In genomic region chr17:63498182-63498716, GRCm38 (mm10) we compare ENCODE assay signal across 8 mouse cellular contexts. TPM values are rescaled to one million over a fixed set of nuclear protein-coding genes. Genes with fewer than 3 reads are reported as not detected.
DNase-seq lines count a peak whose midpoint lies in the region; ATAC-seq and TF ChIP-seq lines count a peak whose summit lies in the region.

No protein-coding gene starts in this region.

- H3K4me2 ChIP-seq in heart, embryonic 14.5 days (ENCODE audit: low read length): peak overlapping the region; percentile 75
- peak overlapping the region; percentile 81 for H3K4me2 ChIP-seq in hindbrain, embryonic 16.5 days (ENCODE audit: low read length)
- peak overlapping the region; percentile 98 for H3K4me2 ChIP-seq in myocyte (ENCODE audit: low read depth)

- H3K9ac ChIP-seq in heart, embryonic 14.5 days (ENCODE audit: low read length): peak overlapping the region; percentile 98
- peak overlapping the region; percentile 84 for H3K9ac ChIP-seq in hindbrain, embryonic 16.5 days (ENCODE audit: low read depth, low read length)

- peak overlapping the region in 1 of 2 experiments; percentile 98; a peak in 2 of 4 replicates for H3K27ac ChIP-seq in heart, embryonic 14.5 days (replicated peaks in 1 of 2; ENCODE audit: control insufficient read depth in 1 of 2, insufficient read depth in 1 of 2, low read depth in 2 of 2, low read length in 2 of 2)
- peak overlapping the region; percentile 89; the same call in 1 of the 2 replicates for H3K27ac ChIP-seq in hindbrain, embryonic 16.5 days (ENCODE audit: low read depth, low read length)

- peak overlapping the region; percentile 84 for H3ac ChIP-seq in myocyte (ENCODE audit: control insufficient read depth, insufficient read length)

- H3K36me3 ChIP-seq in heart, embryonic 14.5 days (ENCODE audit: control insufficient read depth, insufficient read depth, low read length): no peaks in the 10 kb centered on the region; the same call in 1 of the 2 replicates
- no peaks in the 10 kb centered on the region for H3K36me3 ChIP-seq in hindbrain, embryonic 16.5 days (ENCODE audit: control insufficient read depth, insufficient read depth, low read length)
- H3K36me3 ChIP-seq in myocyte (ENCODE audit: control insufficient read depth, insufficient read depth): no peaks in the 10 kb centered on the region

- no peak for TF ChIP-seq POLR2A in myocyte (IDR thresholded peaks at IDR 0.05; ENCODE audit: insufficient read length, low read depth)

- intact Hi-C loops in left cerebral cortex, postnatal 4 days (cut with DNase I): no loop called here

- H3K4me1 ChIP-seq in heart, embryonic 14.5 days (ENCODE audit: control insufficient read depth in 2 of 2, insufficient read depth in 2 of 2, low read length in 2 of 2): peaks cover 2 to 22% of the 10 kb centered on the region in 2 experiments; a peak in 3 of 4 replicates
- H3K4me1 ChIP-seq in hindbrain, embryonic 16.5 days (ENCODE audit: control insufficient read depth, insufficient read depth, low read depth, low read length): peaks cover 31% of the 10 kb centered on the region

- H3K4me3 ChIP-seq in heart, embryonic 14.5 days (ENCODE audit: control insufficient read depth in 1 of 2, insufficient read depth in 1 of 2, low read depth in 1 of 2, low read length in 2 of 2): peak overlapping the region; percentile 88 to 92
- H3K4me3 ChIP-seq in hindbrain, embryonic 16.5 days (ENCODE audit: low read length): peak overlapping the region; percentile 61
- H3K4me3 ChIP-seq in myocyte: peak overlapping the region; percentile 31

- no peaks in the 10 kb centered on the region for H3K27me3 ChIP-seq in heart, embryonic 14.5 days (ENCODE audit: control insufficient read depth, insufficient read depth, low read length)
- H3K27me3 ChIP-seq in hindbrain, embryonic 16.5 days (replicated peaks; ENCODE audit: control insufficient read depth, insufficient read depth, low read length): no peaks in the 10 kb centered on the region
- H3K27me3 ChIP-seq in myocyte (ENCODE audit: control insufficient read depth, insufficient read depth, insufficient read length): no peaks in the 10 kb centered on the region

- no peaks in the 10 kb centered on the region for H3K9me3 ChIP-seq in heart, embryonic 14.5 days (ENCODE audit: control insufficient read depth, low read length)
- no peaks in the 10 kb centered on the region for H3K9me3 ChIP-seq in hindbrain, embryonic 16.5 days (ENCODE audit: control insufficient read depth, low read length)

- H3K79me2 ChIP-seq in myocyte (ENCODE audit: control insufficient read depth, insufficient read depth): peaks cover 45% of the 10 kb centered on the region

- ATAC-seq in heart, embryonic 14.5 days (ENCODE audit: insufficient number of reproducible peaks, insufficient read depth, low FRiP score, low read depth): no peak
- no peak for ATAC-seq in hindbrain, embryonic 16.5 days

- no peak for DNase-seq in heart, adult 11 months
- peak; percentile 17 for DNase-seq in c-Kit-negative CD71-positive TER-119-positive erythroid progenitor cells, embryonic 14.5 days (ENCODE audit: low read depth, low spot score)
- DNase-seq in retina, embryonic 14.5 days (ENCODE audit: low spot score): no peak
- DNase-seq in right cerebral cortex, postnatal 25 days: no peak
- DNase-seq in left cerebral cortex, postnatal 4 days: no peak

- 22% methylated on average over 6 of the region's 6 CpGs for WGBS in heart, embryonic 14.5 days
- 18% methylated on average over 6 of the region's 6 CpGs for WGBS in hindbrain, embryonic 16.5 days

TF ChIP-seq in myocyte, 11 proteins besides CTCF, POLR2A, EP300 and RAD21:
- TF ChIP-seq MAX (IDR thresholded peaks at IDR 0.05; ENCODE audit: low read depth) (no peak), E2F4 (IDR thresholded peaks at IDR 0.05; ENCODE audit: insufficient read depth) (no peak), MYOD1 (IDR thresholded peaks at IDR 0.05; ENCODE audit: control insufficient read depth in 1 of 3, insufficient read length in 2 of 3, low read depth in 2 of 3) (no peak), POLR2AphosphoS2 (IDR thresholded peaks at IDR 0.05; ENCODE audit: insufficient read length, low read depth) (no peak), USF1 (IDR thresholded peaks at IDR 0.05; ENCODE audit: low read depth) (no peak), SRF (IDR thresholded peaks at IDR 0.05; ENCODE audit: control insufficient read depth, insufficient read length, low read depth) (no peak), MYOG (IDR thresholded peaks at IDR 0.05; ENCODE audit: control insufficient read depth in 1 of 3, insufficient read depth in 1 of 3, insufficient read length in 2 of 3, low read depth in 2 of 3) (no peak), CEBPB (IDR thresholded peaks at IDR 0.05; ENCODE audit: insufficient read depth, poor library complexity, severe bottlenecking) (no peak), TCF12 (IDR thresholded peaks at IDR 0.05; ENCODE audit: insufficient read depth, poor library complexity, severe bottlenecking) (no peak), REST (IDR thresholded peaks at IDR 0.05; ENCODE audit: insufficient read depth, insufficient read length) (no peak), TCF3 (IDR thresholded peaks at IDR 0.05; ENCODE audit: insufficient read length, low read depth) (no peak)

RNA-seq across cellular contexts. Expression of gene Fbxl17, which starts 1.6 kb away (rescaled TPM):
- polyA plus RNA-seq in heart, embryonic 14.5 days (2014; fragmentation: Nextera tagmentation; extraction: Ambion mirVana): 17.4 and 17.6 TPM in 2 replicates
- polyA plus RNA-seq in hindbrain, embryonic 16.5 days (2015; fragmentation: Nextera tagmentation; extraction: Ambion mirVana): 9.5 and 10.5 TPM in 2 replicates
- 9.3 TPM for polyA plus RNA-seq in myocyte (2012; fragmentation: generic; extraction: Trizol)
- total RNA-seq in left cerebral cortex, postnatal 4 days (2021): 10 to 100 TPM; 80.0 to 82.8 TPM

Comparison
In these comparisons a context has a peak if more than half of its experiments do, and no peak if none do; other contexts are left out.
1. H3K4me3 ChIP-seq: peak in every context shown above with its lines; median percentile 90 in heart, embryonic 14.5 days; 61 in hindbrain, embryonic 16.5 days; 31 in myocyte.